Mouse (Mus musculus) spleen, adult 2 months (tissue): ENCODE results near the gene Kif23.

Experiments used
- CTCF ChIP-seq: fragments of 200-500 bp; IDR thresholded peaks from 2 replicates; pipeline ENCODE4 v1.5.1; 2011; ENCODE audit warnings: mild to moderate bottlenecking, inconsistent platforms; ENCODE audit not compliant: insufficient read depth, insufficient read length, insufficient replicate concordance; ENCODE audit errors: extremely low read depth
- POLR2A ChIP-seq: fragments of 200-500 bp; IDR thresholded peaks from 2 replicates; pipeline ENCODE4 v1.6.1; 2011; ENCODE audit warnings: low read depth, low read length, inconsistent platforms

- TF ChIP-seq CTCF = no peak
- no peak for TF ChIP-seq POLR2A
Observed at GRCm38 (mm10) chr9:61971045-61971444, 24.5 kb upstream of the Kif23 start.
